Mouse (Mus musculus) layer of hippocampus, postnatal 25 days (tissue): ENCODE results near the gene Zbtb38. TPM values are rescaled to one million over a fixed set of nuclear protein-coding genes. Genes with fewer than 3 reads are reported as not detected.

Source experiments
- DNase-seq, 2 experiments: peaks; one replicate each; pipeline ENCODE4 v3.0.0; 2022; ENCODE audit warnings: mixed read lengths in 2 of 2, low spot score in 1 of 2; ENCODE audit errors: extremely low spot score in 1 of 2
- total RNA-seq, 2 experiments: library from RNA; stranded (reverse); gene quantifications; 2 replicates each; pipeline ENCODE4 v1.2.3; 2021

Zbtb38 gene
- total RNA-seq, 2 experiments from 2014 or later: 53.0 to 54.6 TPM

- DNase-seq: no peak
These were observed 19.8 kb downstream of the Zbtb38 start for GRCm38 (mm10) chr9:96732644-96733424.

- peak in 1 of 2 experiments; percentile 50 for DNase-seq
These were observed 20.6 kb downstream of the Zbtb38 start for GRCm38 (mm10) chr9:96731961-96732511.

GRCm38 (mm10) chr9:96731039-96731895, 21.4 kb downstream of the Zbtb38 start:
- no peak for DNase-seq

- no peak for DNase-seq
These were observed 22.4 kb downstream of the Zbtb38 start for GRCm38 (mm10) chr9:96730311-96730625.

GRCm38 (mm10) chr9:96729537-96730310, 22.9 kb downstream of the Zbtb38 start:
- DNase-seq: no peak

- no peak for DNase-seq
These were observed 24.1 kb downstream of the Zbtb38 start for GRCm38 (mm10) chr9:96728338-96729162.

GRCm38 (mm10) chr9:96727688-96728087, 24.9 kb downstream of the Zbtb38 start:
- no peak for DNase-seq

GRCm38 (mm10) chr9:96726336-96727131, 26.1 kb downstream of the Zbtb38 start:
- no peak for DNase-seq

- no peak for DNase-seq
These were observed 26.9 kb downstream of the Zbtb38 start for GRCm38 (mm10) chr9:96725582-96726320.

GRCm38 (mm10) chr9:96723650-96724049, 29.0 kb downstream of the Zbtb38 start:
- no peak for DNase-seq

- DNase-seq: no peak
These were observed 31.4 kb downstream of the Zbtb38 start for GRCm38 (mm10) chr9:96721163-96721799.

GRCm38 (mm10) chr9:96720510-96721162, 32.0 kb downstream of the Zbtb38 start:
- DNase-seq: no peak

GRCm38 (mm10) chr9:96719408-96720158, 33.0 kb downstream of the Zbtb38 start:
- peak in 1 of 2 experiments; percentile 54 for DNase-seq

- DNase-seq: no peak
These were observed 33.7 kb downstream of the Zbtb38 start for GRCm38 (mm10) chr9:96718888-96719287.

GRCm38 (mm10) chr9:96718402-96718798, 34.2 kb downstream of the Zbtb38 start:
- DNase-seq: no peak

- DNase-seq: no peak
These were observed 34.8 kb downstream of the Zbtb38 start for GRCm38 (mm10) chr9:96717698-96718401.
